In the genomic region with DNA sequence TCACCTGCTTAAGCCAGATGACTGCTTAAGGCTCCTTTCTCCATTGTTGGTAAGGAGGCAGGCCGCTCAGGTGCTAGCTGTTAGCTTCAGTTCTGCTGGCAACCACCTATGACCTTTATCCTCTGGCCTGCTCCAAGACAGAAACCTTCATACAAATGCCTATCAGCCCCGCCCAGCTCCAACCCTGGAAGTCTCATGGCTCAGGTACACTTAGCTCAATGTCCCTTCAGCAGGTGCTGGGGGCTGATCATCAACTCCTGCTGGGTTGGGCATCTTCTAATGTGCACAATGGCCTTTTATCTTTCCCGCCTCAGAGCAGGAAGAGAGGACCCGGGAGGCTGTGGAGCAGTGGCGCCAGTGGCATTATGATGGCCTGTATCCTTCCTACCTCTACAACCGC, we compare ENCODE assay signal across 27 mouse cellular contexts. TPM values are rescaled to one million over a fixed set of nuclear protein-coding genes. Genes with fewer than 3 reads are reported as not detected.
DNase-seq lines count a peak whose midpoint lies in the region; ATAC-seq lines count a peak whose summit lies in the region.
"Had no signal": no experiment of that assay in that cellular context is flagged by ENCODE, and none has a peak within 500 bp of the region (broad histone marks: within the 10 kb centered on the region; RNA-seq: fewer than 3 reads in every experiment).

No protein-coding gene starts in this region.

- H3K27ac ChIP-seq in intestine, embryonic 15.5 days = no peak overlapping the region
- no peak overlapping the region for H3K27ac ChIP-seq in stomach, embryonic 16.5 days (ENCODE audit: low read length)
- no peak overlapping the region for H3K27ac ChIP-seq in kidney, embryonic 15.5 days
- H3K27ac ChIP-seq in midbrain, embryonic 15.5 days = no peak overlapping the region
- H3K27ac ChIP-seq: embryonic facial prominence, embryonic 15.5 days; forebrain, embryonic 10.5 days; gastrocnemius, adult 2 months; heart, embryonic 13.5 days; hindbrain, embryonic 15.5 days had no signal

- no peak overlapping the region for H3K4me3 ChIP-seq in intestine, embryonic 15.5 days (replicated peaks)
- no peak overlapping the region for H3K4me3 ChIP-seq in stomach, embryonic 16.5 days (replicated peaks; ENCODE audit: low read length)
- no peak overlapping the region for H3K4me3 ChIP-seq in kidney, embryonic 15.5 days (replicated peaks)
- H3K4me3 ChIP-seq in midbrain, embryonic 15.5 days = no peak overlapping the region
- H3K4me3 ChIP-seq: embryonic facial prominence, embryonic 15.5 days; erythroblast, embryonic 14.5 days; forebrain, embryonic 10.5 days; gastrocnemius, adult 2 months; heart, embryonic 13.5 days; hindbrain, embryonic 15.5 days had no signal

- H3K4me1 ChIP-seq in intestine, embryonic 15.5 days (replicated peaks) = no peaks in the 10 kb centered on the region
- no peaks in the 10 kb centered on the region for H3K4me1 ChIP-seq in stomach, embryonic 16.5 days (ENCODE audit: control insufficient read depth, insufficient read depth, low read length)
- 0 out of 2 replicates have a peak, but pooled peaks cover 2% of the 10 kb centered on the region for H3K4me1 ChIP-seq in kidney, embryonic 15.5 days
- no peaks in the 10 kb centered on the region for H3K4me1 ChIP-seq in midbrain, embryonic 15.5 days
- H3K4me1 ChIP-seq: embryonic facial prominence, embryonic 15.5 days; heart, embryonic 13.5 days; hindbrain, embryonic 15.5 days had no signal

- DNase-seq in ES-CJ7 (ENCODE audit: low read depth, low spot score) = peak; percentile 55
- DNase-seq in adrenal gland, adult 18-20 months (ENCODE audit: low spot score in 2 of 2) = no peak
- DNase-seq: adrenal gland, adult 8-10 months; cerebellum, adult 11 months; cerebellum, adult 8-10 months; cerebellum, postnatal 14 days; embryo, embryonic 11 days; gastrocnemius, adult 2 months; gastrocnemius, postnatal 36 days; heart, adult 11 months; heart, postnatal 36 days had no signal

- no peaks in the 10 kb centered on the region for H3K27me3 ChIP-seq in intestine, embryonic 15.5 days (replicated peaks)
- H3K27me3 ChIP-seq in stomach, embryonic 16.5 days (ENCODE audit: control insufficient read depth, insufficient read depth, low read length) = no peaks in the 10 kb centered on the region
- H3K27me3 ChIP-seq in kidney, embryonic 15.5 days = no peaks in the 10 kb centered on the region
- no peaks in the 10 kb centered on the region for H3K27me3 ChIP-seq in midbrain, embryonic 15.5 days (replicated peaks)
- H3K27me3 ChIP-seq: CH12.LX; embryonic facial prominence, embryonic 15.5 days; heart, embryonic 13.5 days; hindbrain, embryonic 15.5 days had no signal

- no peak overlapping the region for H3K9ac ChIP-seq in intestine, embryonic 15.5 days
- no peak overlapping the region for H3K9ac ChIP-seq in stomach, embryonic 16.5 days (ENCODE audit: low read length)
- H3K9ac ChIP-seq in kidney, embryonic 15.5 days = no peak overlapping the region
- H3K9ac ChIP-seq in midbrain, embryonic 15.5 days = no peak overlapping the region
- H3K9ac ChIP-seq: embryonic facial prominence, embryonic 15.5 days; heart, embryonic 13.5 days; hindbrain, embryonic 15.5 days had no signal

- no peak overlapping the region for H3K4me2 ChIP-seq in intestine, embryonic 15.5 days (replicated peaks)
- H3K4me2 ChIP-seq in stomach, embryonic 16.5 days (ENCODE audit: low read depth, low read length) = no peak overlapping the region
- H3K4me2 ChIP-seq in kidney, embryonic 15.5 days = no peak overlapping the region
- no peak overlapping the region for H3K4me2 ChIP-seq in midbrain, embryonic 15.5 days
- H3K4me2 ChIP-seq: embryonic facial prominence, embryonic 15.5 days; heart, embryonic 13.5 days; hindbrain, embryonic 15.5 days had no signal

- no peaks in the 10 kb centered on the region for H3K9me3 ChIP-seq in intestine, embryonic 15.5 days
- H3K9me3 ChIP-seq in stomach, embryonic 16.5 days (replicated peaks; ENCODE audit: control insufficient read depth, low read length) = no peaks in the 10 kb centered on the region
- no peaks in the 10 kb centered on the region for H3K9me3 ChIP-seq in kidney, embryonic 15.5 days (replicated peaks)
- H3K9me3 ChIP-seq in midbrain, embryonic 15.5 days = no peaks in the 10 kb centered on the region
- H3K9me3 ChIP-seq: embryonic facial prominence, embryonic 15.5 days; forebrain, embryonic 10.5 days; heart, embryonic 13.5 days; hindbrain, embryonic 15.5 days had no signal

- H3K36me3 ChIP-seq in intestine, embryonic 15.5 days = no peaks in the 10 kb centered on the region
- no peaks in the 10 kb centered on the region for H3K36me3 ChIP-seq in stomach, embryonic 16.5 days (ENCODE audit: control insufficient read depth, insufficient read depth, low read length)
- H3K36me3 ChIP-seq in kidney, embryonic 15.5 days = peaks cover 2% of the 10 kb centered on the region; the same call in 1 of the 2 replicates
- H3K36me3 ChIP-seq in midbrain, embryonic 15.5 days (replicated peaks) = no peaks in the 10 kb centered on the region
- H3K36me3 ChIP-seq: embryonic facial prominence, embryonic 15.5 days; hindbrain, embryonic 15.5 days had no signal

- ATAC-seq in intestine, embryonic 15.5 days = peak; percentile 93
- peak; percentile 44; the same call in 1 of the 2 replicates for ATAC-seq in stomach, embryonic 16.5 days (ENCODE audit: insufficient read depth, low FRiP score)
- ATAC-seq in kidney, embryonic 15.5 days (replicated peaks; ENCODE audit: low FRiP score) = no peak
- ATAC-seq in midbrain, embryonic 15.5 days (replicated peaks) = no peak
- ATAC-seq: forebrain, embryonic 14.5 days had no signal

- WGBS in intestine, embryonic 15.5 days = 78% methylated on average over 6 of the region's 6 CpGs
- 76% methylated on average over 6 of the region's 6 CpGs for WGBS in stomach, embryonic 16.5 days
- WGBS in kidney, embryonic 15.5 days = 82% methylated on average over 6 of the region's 6 CpGs
- WGBS in midbrain, embryonic 15.5 days = 88% methylated on average over 6 of the region's 6 CpGs

RNA-seq across cellular contexts. Expression of gene Ucma, which starts 9.1 kb away (rescaled TPM):
- polyA plus RNA-seq in intestine, embryonic 15.5 days (2015; fragmentation: Nextera tagmentation; extraction: Ambion mirVana) = not detected in 2 replicates
- not detected in 2 replicates for polyA plus RNA-seq in stomach, embryonic 16.5 days (2015; fragmentation: Nextera tagmentation; extraction: Ambion mirVana)
- not detected for total RNA-seq in adrenal gland, adult 18-20 months (2021)
- polyA plus RNA-seq in kidney, embryonic 15.5 days (2015; fragmentation: Nextera tagmentation; extraction: Ambion mirVana) = not detected in 2 replicates
- 0.56 and 0.57 TPM in 2 replicates for polyA plus RNA-seq in midbrain, embryonic 15.5 days (2015; fragmentation: Nextera tagmentation; extraction: Ambion mirVana)
- total RNA-seq: adrenal gland, adult 8-10 months; adrenal gland, postnatal 4 days; CH12.LX; common myeloid progenitor, adult 5-6 weeks; gastrocnemius, adult 2 months; gastrocnemius, postnatal 36 days; heart, postnatal 36 days; MEL had no signal
- polyA plus RNA-seq: erythroblast, embryonic 14.5 days; heart, embryonic 13.5 days; heart, postnatal 0 days; hindbrain, embryonic 11.5 days had no signal

RNA-seq across cellular contexts. Expression of gene Mcm10, which starts 27.6 kb away (rescaled TPM):
- 34.2 and 36.8 TPM in 2 replicates for polyA plus RNA-seq in intestine, embryonic 15.5 days (2015; fragmentation: Nextera tagmentation; extraction: Ambion mirVana)
- 25.1 and 26.4 TPM in 2 replicates for polyA plus RNA-seq in stomach, embryonic 16.5 days (2015; fragmentation: Nextera tagmentation; extraction: Ambion mirVana)
- 1 to 10 TPM; 3.4 to 3.7 TPM for total RNA-seq in adrenal gland, adult 18-20 months (2021)
- 35.1 TPM in 2 replicates for polyA plus RNA-seq in kidney, embryonic 15.5 days (2015; fragmentation: Nextera tagmentation; extraction: Ambion mirVana)
- polyA plus RNA-seq in midbrain, embryonic 15.5 days (2015; fragmentation: Nextera tagmentation; extraction: Ambion mirVana) = 3.5 and 5.1 TPM in 2 replicates

Comparison
In these comparisons a context has a peak if more than half of its experiments do, and no peak if none do; other contexts are left out.
1. ATAC-seq: peak in intestine, embryonic 15.5 days (single experiment) and stomach, embryonic 16.5 days (single experiment); none in kidney, embryonic 15.5 days (single experiment) and midbrain, embryonic 15.5 days (single experiment).